Mouse (Mus musculus): ENCODE results near the gene AU021092. TPM values are rescaled to one million over a fixed set of nuclear protein-coding genes. Genes with fewer than 3 reads are reported as not detected.

AU021092 gene
- 2.4 and 4.5 TPM in 2 replicates for polyA plus RNA-seq (2016; fragmentation: Nextera tagmentation; extraction: Ambion mirVana)

GRCm38 (mm10) chr16:5222140-5222539 lies at the start of gene AU021092:
AU021092 (minus strand) TSS chr16:5222299.
- Histone ChIP-seq H3K27ac (replicated peaks) (no peak within 1 kb of the TSS), H3K27me3 (ENCODE audit: low read depth, poor library complexity, severe bottlenecking) (no peaks in the 10 kb centered on the region), H3K9me3 (replicated peaks) (no peaks in the 10 kb centered on the region), H3K4me3 (no peak within 1 kb of the TSS), H3K36me3 (no peaks in the 10 kb centered on the region), H3K4me1 (no peaks in the 10 kb centered on the region)
- WGBS = 74% methylated on average over 6 of the region's 6 CpGs
- no peak for DNase-seq (ENCODE audit: low spot score)

- Histone ChIP-seq H3K4me1 (no peaks in the 10 kb centered on the region), H3K27ac (replicated peaks) (no peak overlapping the region), H3K27me3 (ENCODE audit: low read depth, poor library complexity, severe bottlenecking) (no peaks in the 10 kb centered on the region), H3K4me3 (no peak overlapping the region), H3K9me3 (replicated peaks) (peaks cover 1% of the 10 kb centered on the region; the same call in 1 of the 2 replicates), H3K36me3 (no peaks in the 10 kb centered on the region)
- DNase-seq (ENCODE audit: low spot score) = no peak
- 80% methylated on average over 4 of the region's 4 CpGs for WGBS
These were observed 49.4 kb upstream of the AU021092 start for GRCm38 (mm10) chr16:5271411-5272035.

- H3K9me3 ChIP-seq (replicated peaks) = peaks cover 12% of the 10 kb centered on the region; the same call in 1 of the 2 replicates
- H3K27me3 ChIP-seq (ENCODE audit: low read depth, poor library complexity, severe bottlenecking) = no peaks in the 10 kb centered on the region
- H3K4me1 ChIP-seq = no peaks in the 10 kb centered on the region
- no peak overlapping the region for H3K4me3 ChIP-seq
- no peak overlapping the region for H3K27ac ChIP-seq (replicated peaks)
- DNase-seq (ENCODE audit: low spot score) = no peak
- H3K36me3 ChIP-seq = no peaks in the 10 kb centered on the region
- 87% methylated on average over 7 of the region's 7 CpGs for WGBS
These were observed 41.8 kb upstream of the AU021092 start for GRCm38 (mm10) chr16:5263926-5264325.

- DNase-seq (ENCODE audit: low spot score) = no peak
- 75% methylated on average over 8 of the region's 8 CpGs for WGBS
- Histone ChIP-seq H3K36me3 (no peaks in the 10 kb centered on the region), H3K4me3 (no peak overlapping the region), H3K9me3 (replicated peaks) (peaks cover 12% of the 10 kb centered on the region; the same call in 1 of the 2 replicates), H3K4me1 (no peaks in the 10 kb centered on the region), H3K27me3 (ENCODE audit: low read depth, poor library complexity, severe bottlenecking) (no peaks in the 10 kb centered on the region), H3K27ac (replicated peaks) (no peak overlapping the region)
These were observed 41.1 kb upstream of the AU021092 start for GRCm38 (mm10) chr16:5263156-5263555.

- 2% methylated on average over 57 of the region's 57 CpGs for WGBS
These were observed 33.8 kb upstream of the AU021092 start, which contains the start of gene Eef2kmt for GRCm38 (mm10) chr16:5255779-5256496. Eef2kmt (minus strand) TSS chr16:5255983.

GRCm38 (mm10) chr16:5255081-5255740 lies 33.1 kb upstream of the AU021092 start:
- 3% methylated on average over 27 of the region's 27 CpGs for WGBS
- Histone ChIP-seq H3K27ac (replicated peaks) (peak overlapping the region; percentile 91), H3K36me3 (peaks cover 15% of the 10 kb centered on the region), H3K4me1 (peaks cover 30% of the 10 kb centered on the region), H3K9me3 (replicated peaks) (no peaks in the 10 kb centered on the region), H3K27me3 (ENCODE audit: low read depth, poor library complexity, severe bottlenecking) (no peaks in the 10 kb centered on the region), H3K4me3 (peak overlapping the region; percentile 75)
- peak; percentile 30 for DNase-seq (ENCODE audit: low spot score)

More at GRCm38 (mm10) chr16:5255779-5256496, 33.8 kb upstream of the AU021092 start, which contains the start of gene Eef2kmt:
- no peaks in the 10 kb centered on the region for H3K9me3 ChIP-seq (replicated peaks)
- peak within 1 kb of the TSS; percentile 91 for H3K27ac ChIP-seq (replicated peaks)
- H3K27me3 ChIP-seq (ENCODE audit: low read depth, poor library complexity, severe bottlenecking) = no peaks in the 10 kb centered on the region
- H3K36me3 ChIP-seq = peaks cover 12% of the 10 kb centered on the region; the same call in 1 of the 2 replicates
- H3K4me3 ChIP-seq = peak within 1 kb of the TSS; percentile 75
- DNase-seq (ENCODE audit: low spot score) = peak; percentile 99
- H3K4me1 ChIP-seq = peaks cover 30% of the 10 kb centered on the region

GRCm38 (mm10) chr16:5254346-5255025 lies 32.4 kb upstream of the AU021092 start:
- Histone ChIP-seq H3K9me3 (replicated peaks) (no peaks in the 10 kb centered on the region), H3K27me3 (ENCODE audit: low read depth, poor library complexity, severe bottlenecking) (no peaks in the 10 kb centered on the region), H3K27ac (replicated peaks) (peak overlapping the region; percentile 91), H3K36me3 (peaks cover 22% of the 10 kb centered on the region), H3K4me1 (peaks cover 30% of the 10 kb centered on the region), H3K4me3 (peak overlapping the region; percentile 75)
- WGBS = 6% methylated on average over 15 of the region's 15 CpGs
- DNase-seq (ENCODE audit: low spot score) = peak; percentile 84

GRCm38 (mm10) chr16:5252260-5252659 lies 30.2 kb upstream of the AU021092 start:
- WGBS = 92% methylated on average over 2 of the region's 2 CpGs
- Histone ChIP-seq H3K4me3 (no peak overlapping the region), H3K9me3 (replicated peaks) (no peaks in the 10 kb centered on the region), H3K27ac (replicated peaks) (no peak overlapping the region), H3K36me3 (peaks cover 44% of the 10 kb centered on the region), H3K27me3 (ENCODE audit: low read depth, poor library complexity, severe bottlenecking) (no peaks in the 10 kb centered on the region), H3K4me1 (peaks cover 30% of the 10 kb centered on the region)
- no peak for DNase-seq (ENCODE audit: low spot score)

GRCm38 (mm10) chr16:5250891-5251290 lies 28.8 kb upstream of the AU021092 start:
- no peak overlapping the region for H3K27ac ChIP-seq (replicated peaks)
- H3K4me3 ChIP-seq = no peak overlapping the region
- H3K9me3 ChIP-seq (replicated peaks) = no peaks in the 10 kb centered on the region
- peaks cover 56% of the 10 kb centered on the region for H3K36me3 ChIP-seq
- WGBS = 82% methylated on average over 3 of the region's 3 CpGs
- H3K4me1 ChIP-seq = peaks cover 24% of the 10 kb centered on the region
- no peak for DNase-seq (ENCODE audit: low spot score)
- no peaks in the 10 kb centered on the region for H3K27me3 ChIP-seq (ENCODE audit: low read depth, poor library complexity, severe bottlenecking)

GRCm38 (mm10) chr16:5244411-5244810 lies 22.3 kb upstream of the AU021092 start:
- WGBS = 39% methylated on average over 7 of the region's 7 CpGs

GRCm38 (mm10) chr16:5242882-5243281 lies 20.8 kb upstream of the AU021092 start:
- WGBS = 92% methylated on average over 6 of the region's 6 CpGs
- Histone ChIP-seq H3K4me3 (no peak overlapping the region), H3K36me3 (peaks cover 84% of the 10 kb centered on the region)

More at GRCm38 (mm10) chr16:5244411-5244810, 22.3 kb upstream of the AU021092 start:
- no peak overlapping the region for H3K4me3 ChIP-seq
- no peaks in the 10 kb centered on the region for H3K4me1 ChIP-seq
- no peaks in the 10 kb centered on the region for H3K27me3 ChIP-seq (ENCODE audit: low read depth, poor library complexity, severe bottlenecking)
- no peak overlapping the region for H3K27ac ChIP-seq (replicated peaks)
- H3K9me3 ChIP-seq (replicated peaks) = no peaks in the 10 kb centered on the region
- peak; percentile 59 for DNase-seq (ENCODE audit: low spot score)
- H3K36me3 ChIP-seq = peaks cover 90% of the 10 kb centered on the region

GRCm38 (mm10) chr16:5242355-5242754 lies 20.3 kb upstream of the AU021092 start:
- Histone ChIP-seq H3K4me1 (no peaks in the 10 kb centered on the region), H3K36me3 (peaks cover 79% of the 10 kb centered on the region), H3K27me3 (ENCODE audit: low read depth, poor library complexity, severe bottlenecking) (no peaks in the 10 kb centered on the region), H3K9me3 (replicated peaks) (no peaks in the 10 kb centered on the region), H3K4me3 (no peak overlapping the region), H3K27ac (replicated peaks) (no peak overlapping the region)
- 89% methylated on average over 4 of the region's 4 CpGs for WGBS
- DNase-seq (ENCODE audit: low spot score) = no peak

More at GRCm38 (mm10) chr16:5242882-5243281, 20.8 kb upstream of the AU021092 start:
- Histone ChIP-seq H3K4me1 (no peaks in the 10 kb centered on the region), H3K27me3 (ENCODE audit: low read depth, poor library complexity, severe bottlenecking) (no peaks in the 10 kb centered on the region), H3K9me3 (replicated peaks) (no peaks in the 10 kb centered on the region), H3K27ac (replicated peaks) (no peak overlapping the region)
- no peak for DNase-seq (ENCODE audit: low spot score)

All from midbrain, embryonic 10.5 days (tissue).